Mouse (Mus musculus) CH12.LX (cell line): ENCODE measurements around the gene Slc24a2. TPM values are rescaled to one million over a fixed set of nuclear protein-coding genes. Genes with fewer than 3 reads are reported as not detected.

Source experiments
- DNase-seq: peaks from one replicate; pipeline ENCODE4 v3.0.0-alpha.2; 2013; ENCODE audit errors: extremely low read depth
- H3K27ac ChIP-seq: 2 replicates; pipeline ENCODE4 v1.5.1; 2012; ENCODE audit warnings: low read depth, mild to moderate bottlenecking, control low read depth, moderate library complexity; ENCODE audit not compliant: insufficient read depth
- H3K27me3 ChIP-seq: replicated peaks from 2 replicates; pipeline ENCODE3; 2012; ENCODE audit warnings: inconsistent platforms
- H3K36me3 ChIP-seq, 2 experiments: replicated peaks in 1 of 2; 2 replicates each; pipeline versions ENCODE3 to v1.6.1; 2012; ENCODE audit warnings: inconsistent platforms in 1 of 2, low read length in 1 of 2, mild to moderate bottlenecking in 1 of 2, mixed read lengths in 1 of 2, moderate library complexity in 1 of 2; ENCODE audit not compliant: control insufficient read depth in 1 of 2, insufficient read depth in 1 of 2
- H3K4me1 ChIP-seq, 2 experiments: 2 replicates each; pipeline ENCODE4 v1.6.1; 2012; ENCODE audit warnings: inconsistent platforms in 1 of 2, moderate library complexity in 1 of 2; ENCODE audit not compliant: insufficient read depth in 2 of 2, control insufficient read depth in 1 of 2
- H3K4me2 ChIP-seq: 2 replicates; pipeline ENCODE4 v1.6.1; 2012; ENCODE audit warnings: low read depth, mild to moderate bottlenecking, control low read depth; ENCODE audit not compliant: poor library complexity, insufficient read depth, severe bottlenecking
- H3K4me3 ChIP-seq, 3 experiments: fragments of 150-350 bp in 1 of 3; sonication (generic) in 1 of 3; replicated peaks in 1 of 3; 2 replicates each; pipeline versions ENCODE3 to v1.5.1; 2011 to 2012; ENCODE audit warnings: low read depth in 2 of 3, low read length in 2 of 3, mild to moderate bottlenecking in 2 of 3, moderate library complexity in 2 of 3, control low read depth in 1 of 3, improper control_type of control experiment in 1 of 3, inconsistent platforms in 1 of 3, mixed read lengths in 1 of 3; ENCODE audit not compliant: poor library complexity in 1 of 3
- H3K79me2 ChIP-seq: replicated peaks from 2 replicates; pipeline ENCODE4 v1.6.1; 2012; ENCODE audit warnings: mild to moderate bottlenecking, moderate library complexity; ENCODE audit not compliant: control insufficient read depth, poor library complexity, insufficient read depth, severe bottlenecking; ENCODE audit errors: extremely low read depth
- H3K9ac ChIP-seq: 2 replicates; pipeline ENCODE4 v1.6.1; 2012; ENCODE audit warnings: low read depth, mild to moderate bottlenecking, control low read depth, moderate library complexity; ENCODE audit not compliant: insufficient read depth
- H3K9me3 ChIP-seq: replicated peaks from 2 replicates; pipeline ENCODE3; 2012; ENCODE audit warnings: low read length, inconsistent platforms, mixed read lengths
- BHLHE40 ChIP-seq: IDR thresholded peaks from 2 replicates; pipeline ENCODE4 v1.6.1; 2011; ENCODE audit warnings: mild to moderate bottlenecking, low read depth, low read length, improper control_type of control experiment
- CHD2 ChIP-seq: IDR thresholded peaks from 2 replicates; pipeline ENCODE4 v1.6.1; 2011; ENCODE audit warnings: low read length, improper control_type of control experiment
- CTCF ChIP-seq, 2 experiments: IDR thresholded peaks in 1 of 2; conservative IDR thresholded peaks in 1 of 2; 2 replicates each; pipeline ENCODE4 v1.5.1; 2011 to 2012; ENCODE audit warnings: low read depth in 2 of 2, low read length in 2 of 2, improper control_type of control experiment in 1 of 2, inconsistent platforms in 1 of 2, mild to moderate bottlenecking in 1 of 2, moderate library complexity in 1 of 2
- EP300 ChIP-seq: IDR thresholded peaks from 2 replicates; pipeline ENCODE4 v1.6.1; 2011; ENCODE audit warnings: low read length, improper control_type of control experiment
- GABPA ChIP-seq: IDR thresholded peaks from 2 replicates; pipeline ENCODE4 v1.6.1; 2012; ENCODE audit warnings: low read depth, low read length, improper control_type of control experiment, inconsistent platforms; ENCODE audit not compliant: insufficient replicate concordance
- JUN ChIP-seq: IDR thresholded peaks from 2 replicates; pipeline ENCODE4 v1.6.1; 2011; ENCODE audit warnings: low read depth, mild to moderate bottlenecking, low read length, improper control_type of control experiment, moderate library complexity; ENCODE audit not compliant: insufficient read depth
- JUND ChIP-seq: conservative IDR thresholded peaks from 2 replicates; pipeline ENCODE4 v1.6.1; 2011; ENCODE audit warnings: low read depth, low read length, improper control_type of control experiment
- KAT2A ChIP-seq: IDR thresholded peaks from 2 replicates; pipeline ENCODE4 v1.6.1; 2012; ENCODE audit warnings: low read length, improper control_type of control experiment, inconsistent platforms; ENCODE audit not compliant: insufficient replicate concordance
- MAFK ChIP-seq: IDR thresholded peaks from 2 replicates; pipeline ENCODE4 v1.6.1; 2011; ENCODE audit warnings: low read length, improper control_type of control experiment; ENCODE audit not compliant: insufficient replicate concordance
- MAZ ChIP-seq: IDR thresholded peaks from 2 replicates; pipeline ENCODE4 v1.6.1; 2012; ENCODE audit warnings: low read depth, mild to moderate bottlenecking, inconsistent platforms, low read length, improper control_type of control experiment, moderate library complexity
- MEF2A ChIP-seq: IDR thresholded peaks from 2 replicates; pipeline ENCODE4 v1.6.1; 2014; ENCODE audit warnings: low read depth, mild to moderate bottlenecking, inconsistent platforms, low read length, improper control_type of control experiment, borderline replicate concordance
- MXI1 ChIP-seq: IDR thresholded peaks from 2 replicates; pipeline ENCODE4 v1.6.1; 2011; ENCODE audit warnings: mild to moderate bottlenecking, low read depth, low read length, improper control_type of control experiment
- MYC ChIP-seq: IDR thresholded peaks from 2 replicates; pipeline ENCODE4 v1.6.1; 2011; ENCODE audit warnings: low read depth, mild to moderate bottlenecking, improper control_type of control experiment, low read length
- NELFE ChIP-seq: IDR thresholded peaks from 2 replicates; pipeline ENCODE4 v1.6.1; 2011; ENCODE audit warnings: low read depth, low read length, improper control_type of control experiment
- NRF1 ChIP-seq: IDR thresholded peaks from 2 replicates; pipeline ENCODE4 v1.6.1; 2014; ENCODE audit warnings: low read depth, mild to moderate bottlenecking, inconsistent platforms, low read length, improper control_type of control experiment, moderate library complexity
- POLR2A ChIP-seq: IDR thresholded peaks from 2 replicates; pipeline ENCODE4 v1.6.1; 2011; ENCODE audit warnings: low read depth, mild to moderate bottlenecking, improper control_type of control experiment, low read length
- RAD21 ChIP-seq: IDR thresholded peaks from 2 replicates; pipeline ENCODE4 v1.6.1; 2011; ENCODE audit warnings: low read depth, mild to moderate bottlenecking, low read length, improper control_type of control experiment, moderate library complexity
- RCOR1 ChIP-seq: conservative IDR thresholded peaks from 2 replicates; pipeline ENCODE4 v1.6.1; 2012; ENCODE audit warnings: low read depth, mild to moderate bottlenecking, inconsistent platforms, low read length, improper control_type of control experiment
- TBP ChIP-seq: conservative IDR thresholded peaks from 2 replicates; pipeline ENCODE4 v1.6.1; 2011; ENCODE audit warnings: low read depth, low read length, improper control_type of control experiment
- USF1 ChIP-seq: IDR thresholded peaks from 2 replicates; pipeline ENCODE4 v1.6.1; 2014; ENCODE audit warnings: low read depth, mild to moderate bottlenecking, inconsistent platforms, low read length, improper control_type of control experiment
- ZKSCAN1 ChIP-seq: IDR thresholded peaks from 2 replicates; pipeline ENCODE4 v1.6.1; 2012; ENCODE audit warnings: low read depth, inconsistent platforms, low read length, improper control_type of control experiment, borderline replicate concordance
- ZNF384 ChIP-seq: IDR thresholded peaks from 2 replicates; pipeline ENCODE4 v1.6.1; 2012; ENCODE audit warnings: low read depth, low read length, improper control_type of control experiment, inconsistent platforms
- dilution Hi-C: fragments of 300-500 bp; cut with MboI; formaldehyde crosslinking; loops from 2 replicates; pipeline ENCODE4 v1.14.3; 2020; ENCODE audit warnings: low sequenced_read_pairs; ENCODE audit not compliant: extremely low pct_unique_long_range_greater_than_20kb, extremely low pct_ligation_motif_present
- in situ Hi-C: fragments of 300-500 bp; cut with MboI; formaldehyde crosslinking; loops from 3 replicates; pipeline ENCODE4 v1.14.3; 2019; ENCODE audit warnings: low sequenced_read_pairs, low pct_ligation_motif_present, low pct_unique_long_range_greater_than_20kb, mixed read lengths
- polyA plus RNA-seq: library from polyadenylated mRNA; unstranded; fragments of >175 nt; gene quantifications from 2 replicates; pipeline ENCODE4 v1.2.1, GENCODE M21; 2012; ENCODE audit warnings: low read depth; ENCODE audit not compliant: insufficient read length
- total RNA-seq, 2 experiments: library from RNA; depleted of rRNA; stranded (reverse); fragments of 300-350 nt in 1 of 2; fragments of >200 nt in 1 of 2; gene quantifications; 2 replicates each; pipeline ENCODE4 v1.2.3; 2012 to 2014

Slc24a2 gene
- total and polyA plus RNA-seq, 3 experiments, result not detected

GRCm38 (mm10) chr4:87052881-87053280, 177.4 kb downstream of the Slc24a2 start:
- dilution Hi-C loops (no loop called here), in situ Hi-C loops (no loop called here)
- no peak overlapping the region for H3K4me2 ChIP-seq
- TF ChIP-seq JUND (no peak), POLR2A (no peak), BHLHE40 (no peak), NRF1 (no peak), USF1 (no peak), CHD2 (no peak), KAT2A (no peak), ZNF384 (no peak)
- H3K9ac ChIP-seq, result no peak overlapping the region
- no peaks in the 10 kb centered on the region for H3K27me3 ChIP-seq
- H3K4me3 ChIP-seq, result no peak overlapping the region
- H3K4me1 ChIP-seq, result peaks cover 0 to 16% of the 10 kb centered on the region in 2 experiments; a peak in 2 of 4 replicates
- H3K27ac ChIP-seq, result no peak overlapping the region
- H3K9me3 ChIP-seq, result no peaks in the 10 kb centered on the region
- no peaks in the 10 kb centered on the region for H3K79me2 ChIP-seq
- H3K36me3 ChIP-seq, result no peaks in the 10 kb centered on the region
- DNase-seq, result no peak

- Histone ChIP-seq H3K36me3 (no peaks in the 10 kb centered on the region), H3K27ac (no peak overlapping the region), H3K79me2 (no peaks in the 10 kb centered on the region), H3K4me1 (no peaks in the 10 kb centered on the region), H3K9ac (no peak overlapping the region), H3K27me3 (no peaks in the 10 kb centered on the region), H3K4me2 (no peak overlapping the region), H3K4me3 (no peak overlapping the region), H3K9me3 (no peaks in the 10 kb centered on the region)
- TF ChIP-seq JUN (no peak), EP300 (no peak), TBP (no peak), RCOR1 (no peak), MAFK (no peak), CTCF (conservative IDR thresholded peaks at IDR 0.05 in 1 of 2, IDR thresholded peaks at IDR 0.05 in 1 of 2; ENCODE audit: low read depth in 2 of 2, low read length in 2 of 2) (no peak), NELFE (no peak), NRF1 (no peak), ZKSCAN1 (no peak), MYC (no peak), GABPA (no peak), MAZ (no peak), MEF2A (no peak), MXI1 (no peak), CHD2 (no peak), JUND (no peak), KAT2A (no peak), RAD21 (no peak)
- dilution Hi-C loops, result no loop called here
- in situ Hi-C loops, result no loop called here
- DNase-seq, result no peak
Measured at GRCm38 (mm10) chr4:87049061-87049460, 181.2 kb downstream of the Slc24a2 start.
